ENCODE assay signal across 25 mouse cellular contexts in genomic region chr10:60481381-60481780, GRCm38 (mm10).
"Had no signal": no experiment of that assay in that cellular context is flagged by ENCODE, and none has a peak within 500 bp of the region (broad histone marks: within the 10 kb centered on the region; RNA-seq: fewer than 3 reads in every experiment).

No protein-coding gene starts in this region.

- ATAC-seq: hindbrain, postnatal 0 days; intestine, embryonic 16.5 days; liver, embryonic 12.5 days had no signal

- H3K4me1 ChIP-seq: heart, embryonic 13.5 days; heart, embryonic 15.5 days; hindbrain, embryonic 13.5 days; hindbrain, embryonic 15.5 days; kidney, embryonic 15.5 days; limb, embryonic 13.5 days; limb, embryonic 15.5 days; liver, embryonic 12.5 days had no signal

- H3K36me3 ChIP-seq: heart, embryonic 13.5 days; heart, embryonic 15.5 days; hindbrain, embryonic 13.5 days; hindbrain, embryonic 15.5 days; kidney, embryonic 15.5 days; limb, embryonic 13.5 days; limb, embryonic 15.5 days; liver, embryonic 12.5 days had no signal

- DNase-seq: gastrocnemius, adult 2 months; gastrocnemius, postnatal 10 days; gastrocnemius, postnatal 36 days; heart, adult 11 months; heart, adult 2 months; heart, postnatal 14 days; heart, postnatal 36 days; kidney, adult 11 months; kidney, adult 2 months; kidney, adult 9 months; kidney, postnatal 14 days; kidney, postnatal 36 days; layer of hippocampus, adult 9-11 months; layer of hippocampus, postnatal 36 days; left cerebral cortex, postnatal 4 days had no signal

- H3K4me3 ChIP-seq: gastrocnemius, adult 2 months; heart, adult 2 months; heart, embryonic 13.5 days; heart, embryonic 15.5 days; hindbrain, embryonic 13.5 days; hindbrain, embryonic 15.5 days; kidney, embryonic 15.5 days; limb, embryonic 13.5 days; limb, embryonic 15.5 days; liver, embryonic 12.5 days had no signal

- H3K9me3 ChIP-seq: heart, embryonic 15.5 days; hindbrain, embryonic 13.5 days; hindbrain, embryonic 15.5 days; kidney, embryonic 15.5 days; limb, embryonic 15.5 days; liver, embryonic 12.5 days had no signal
